In the genomic region with DNA sequence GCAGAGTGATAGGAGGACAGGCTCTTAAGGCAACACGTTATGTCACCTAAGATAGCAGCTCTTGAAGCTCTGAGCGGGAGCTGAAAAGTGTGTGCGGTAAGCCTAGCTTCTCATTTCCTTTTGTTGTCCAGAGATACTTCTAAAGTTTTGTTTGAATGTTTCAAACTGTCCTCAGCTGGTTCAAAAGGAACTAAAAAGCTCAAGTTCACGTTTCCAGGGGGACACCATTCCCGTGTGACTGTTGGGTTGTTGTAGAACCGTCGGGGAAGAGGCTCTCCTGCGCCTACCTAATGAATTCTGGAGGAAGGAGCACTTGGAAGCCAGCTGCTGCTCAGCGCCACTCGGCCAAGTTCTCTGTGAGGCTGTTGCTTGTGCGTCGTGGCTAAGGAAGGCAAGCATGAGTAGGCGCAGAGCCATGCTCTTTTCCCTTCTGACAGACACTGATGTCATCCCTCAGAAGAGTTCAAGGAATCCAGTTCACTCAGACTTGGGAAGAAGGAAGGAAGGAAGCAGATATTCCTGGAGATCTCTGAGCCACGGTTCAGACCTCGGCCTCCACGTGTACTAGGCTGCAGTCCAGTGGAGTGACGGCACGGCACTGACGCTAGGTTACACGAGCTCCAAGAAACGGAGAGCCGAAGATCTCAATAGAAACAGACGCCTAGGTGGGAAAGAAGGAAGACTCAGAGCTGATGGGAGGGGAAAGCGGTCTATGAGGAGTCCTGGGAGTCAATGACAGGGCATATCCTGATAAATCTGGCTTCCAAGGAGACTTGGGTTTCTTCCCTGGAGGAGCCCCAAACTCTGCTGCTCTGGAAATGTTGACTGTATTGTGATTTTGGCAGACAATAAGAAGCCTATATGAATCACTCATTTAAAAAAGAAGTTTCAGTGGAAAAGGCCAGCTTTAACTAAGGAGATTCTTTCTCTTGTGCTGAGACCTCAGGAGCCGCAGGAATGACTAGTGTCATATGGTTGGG, we compare ENCODE assay signal across 11 mouse cellular contexts. TPM values are rescaled to one million over a fixed set of nuclear protein-coding genes. Genes with fewer than 3 reads are reported as not detected.
DNase-seq lines count a peak whose midpoint lies in the region; TF ChIP-seq lines count a peak whose summit lies in the region.
"Had no signal": no experiment of that assay in that cellular context is flagged by ENCODE, and none has a peak within 500 bp of the region (broad histone marks: within the 10 kb centered on the region; RNA-seq: fewer than 3 reads in every experiment).

No protein-coding gene starts in this region.

- peak; percentile 8 for DNase-seq in left cerebral cortex, postnatal 4 days
- DNase-seq in left cerebral cortex, postnatal 10 days (ENCODE audit: extremely low spot score in 1 of 2, low spot score in 2 of 2), result no peak
- DNase-seq in ES-E14 (ENCODE audit: low read depth, low spot score), result peak; percentile 48
- DNase-seq in gastrocnemius, postnatal 10 days, result peak; percentile 42
- peak; percentile 36 to 58 for DNase-seq in heart, postnatal 14 days
- no peak for DNase-seq in retina, embryonic 14.5 days (ENCODE audit: low spot score)
- DNase-seq in right cerebral cortex, adult 18-20 months, result no peak
- no peak for DNase-seq in cerebellum, postnatal 25 days
- DNase-seq: adrenal gland, postnatal 25 days; thymus, adult 18-20 months had no signal

- H3K27ac ChIP-seq in ES-E14 (ENCODE audit: insufficient read depth, low read depth, low read length, poor library complexity, severe bottlenecking), result peak overlapping the region; percentile 95
- H3K27ac ChIP-seq: intestine, embryonic 15.5 days had no signal

- intact Hi-C loops in left cerebral cortex, postnatal 4 days (cut with DNase I), result loop anchor here (10.0 kb wide), 2 partner anchors 56 to 86 kb away; no protein-coding TSS in a partner anchor
- intact Hi-C loops in left cerebral cortex, postnatal 10 days (cut with DNase I), result no loop called here
- intact Hi-C loops in heart, postnatal 14 days (cut with DNase I), result no loop called here

- H3K9ac ChIP-seq in ES-E14 (ENCODE audit: insufficient read depth, low read depth, low read length, poor library complexity, severe bottlenecking), result peak overlapping the region; percentile 72
- H3K9ac ChIP-seq: intestine, embryonic 15.5 days had no signal

- H3K9me3 ChIP-seq in ES-E14 (ENCODE audit: control insufficient read depth, insufficient read depth, low read depth, low read length), result no peaks in the 10 kb centered on the region
- H3K9me3 ChIP-seq: intestine, embryonic 15.5 days had no signal

- H3K4me1 ChIP-seq in ES-E14 (ENCODE audit: control insufficient read depth in 2 of 2, insufficient read depth in 2 of 2, low read length in 2 of 2, poor library complexity in 1 of 2), result peaks cover 16 to 18% of the 10 kb centered on the region in 2 experiments

- peak overlapping the region; percentile 5 to 64 for H3K4me3 ChIP-seq in ES-E14 (ENCODE audit: insufficient read depth in 1 of 2, low read depth in 1 of 2, low read length in 2 of 2, poor library complexity in 1 of 2, severe bottlenecking in 1 of 2)
- H3K4me3 ChIP-seq: intestine, embryonic 15.5 days had no signal

- no peaks in the 10 kb centered on the region for H3K36me3 ChIP-seq in ES-E14 (ENCODE audit: control insufficient read depth, insufficient read depth, low read length, poor library complexity, severe bottlenecking)
- H3K36me3 ChIP-seq: intestine, embryonic 15.5 days had no signal

- in situ Hi-C loops in ES-E14 (cut with MboI; ENCODE audit: low sequenced_read_pairs in 2 of 2, unreplicated experiment in 2 of 2), result no loop called here

TF ChIP-seq in ES-E14, 5 proteins besides CTCF, POLR2A, EP300 and RAD21:
- TF ChIP-seq ZC3H11A (IDR thresholded peaks at IDR 0.05; ENCODE audit: borderline replicate concordance, low read depth, low read length) (no peak), ZNF384 (IDR thresholded peaks at IDR 0.05; ENCODE audit: low read depth, low read length) (no peak), MAFK (IDR thresholded peaks at IDR 0.05; ENCODE audit: insufficient read depth, low read depth, low read length) (no peak), HCFC1 (IDR thresholded peaks at IDR 0.05; ENCODE audit: borderline replicate concordance, insufficient read depth, low read length) (peak; percentile 30; the same call in 1 of the 2 replicates), CHD2 (IDR thresholded peaks at IDR 0.05; ENCODE audit: low read depth, low read length) (no peak)

RNA-seq across cellular contexts. Expression of a gene that starts 8.7 kb away (rescaled TPM):
- 100 to 1,000 TPM; 177 to 186 TPM for total RNA-seq in left cerebral cortex, postnatal 4 days (2021)
- 100 to 1,000 TPM; 139 to 152 TPM for total RNA-seq in left cerebral cortex, postnatal 10 days (2021)
- total RNA-seq in ES-E14 (2012; rRNA removed), result 331 and 469 TPM in 2 replicates
- total RNA-seq in gastrocnemius, postnatal 10 days (2021), result 100 to 1,000 TPM in 1 of 2 experiments, 10 to 100 TPM in 1; 98.5 to 134 TPM
- total RNA-seq in heart, postnatal 14 days (2021), result 10 to 100 TPM; 90.6 to 92.1 TPM

Comparison
In these comparisons a context has a peak if more than half of its experiments do, and no peak if none do; other contexts are left out.
1. DNase-seq: peak in left cerebral cortex, postnatal 4 days (single experiment), ES-E14 (single experiment), gastrocnemius, postnatal 10 days (single experiment) and heart, postnatal 14 days (2 of 2); none in left cerebral cortex, postnatal 10 days (0 of 2), retina, embryonic 14.5 days (single experiment), right cerebral cortex, adult 18-20 months (single experiment) and cerebellum, postnatal 25 days (0 of 2).